Mouse (Mus musculus) ES-Bruce4 (cell line): ENCODE results near the gene Hapln4.

ENCODE experiments used
- CTCF ChIP-seq: IDR thresholded peaks from one replicate; pipeline ENCODE4 v1.8.1; 2011; ENCODE audit warnings: low read depth, low read length
- EP300 ChIP-seq: IDR thresholded peaks from 2 replicates; pipeline ENCODE4 v1.6.1; 2011; ENCODE audit warnings: low read depth, low read length; ENCODE audit not compliant: insufficient read depth
- POLR2A ChIP-seq: IDR thresholded peaks from one replicate; pipeline ENCODE4 v1.8.1; 2011; ENCODE audit warnings: low read length; ENCODE audit not compliant: insufficient read depth

DNA sequence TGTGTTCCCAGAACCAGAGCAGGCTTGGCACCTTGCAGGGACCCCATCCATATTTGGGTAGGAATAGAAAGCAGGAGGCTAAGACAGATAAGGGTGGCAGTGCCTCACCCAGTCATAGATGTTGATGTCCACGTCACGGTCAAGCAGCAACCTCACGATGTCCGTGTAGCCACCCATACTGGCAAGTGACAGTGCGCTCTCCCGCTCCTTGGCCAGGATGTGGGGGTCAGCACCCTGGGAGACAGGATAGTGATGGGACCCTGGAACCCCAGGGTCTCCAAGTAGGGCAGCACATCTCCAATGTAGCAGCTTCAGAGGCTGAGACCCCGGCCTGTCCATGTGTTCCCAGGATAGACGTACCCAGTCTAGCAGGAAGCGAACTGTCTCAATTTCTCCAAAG, 51.7 kb downstream of the Hapln4 start:
- TF ChIP-seq POLR2A (no peak), CTCF (no peak), EP300 (no peak)
